Mouse (Mus musculus) inflammation-experienced regulatory T-cells, adult 6 months (primary cell): ENCODE measurements around the gene Gnmt. TPM values are rescaled to one million over a fixed set of nuclear protein-coding genes. Genes with fewer than 3 reads are reported as not detected.
"Not testable (repeated sequence)": the region's sequence is repeated elsewhere in the genome, so short reads cannot be mapped to it uniquely, and the experiment has no call there.

Experiments used
- ATAC-seq: one replicate; pipeline ENCODE4 v1.8.0; 2017
- polyA plus RNA-seq, 3 experiments: library from polyadenylated mRNA; unstranded; fragments of 100-300 nt; shearing (Covaris generic); gene quantifications; one replicate each; pipeline ENCODE4 v1.2.1; 2017

Gnmt gene
- 1 to 10 TPM in 1 of 3 experiments, under 1 TPM in 2; 0.40 to 2.3 (median 0.72) TPM for polyA plus RNA-seq

DNA sequence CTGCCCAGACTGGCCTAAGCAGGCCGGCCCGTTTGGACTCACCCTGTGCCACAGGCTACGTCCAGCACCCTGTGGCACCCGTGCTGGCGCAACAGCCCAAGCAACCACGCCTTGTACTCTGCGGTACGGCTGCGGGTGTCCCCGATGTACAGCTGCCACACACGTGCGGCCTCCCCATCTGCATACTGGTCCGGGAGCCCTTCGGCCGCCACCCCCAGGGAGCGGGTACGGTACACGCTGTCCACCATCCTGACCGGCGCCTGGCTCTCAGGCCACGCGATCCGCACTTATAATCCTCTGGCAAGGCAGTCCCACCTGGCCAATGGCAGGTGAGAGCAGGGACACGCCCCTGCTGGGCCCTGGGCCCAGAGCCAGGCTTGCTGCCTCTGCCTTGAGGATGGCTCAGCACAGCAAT lies at the start of gene Gnmt:
Gene Gnmt, minus strand, starts transcription at position 265 of the 415 bp plus-strand sequence.
- ATAC-seq = no peak

DNA sequence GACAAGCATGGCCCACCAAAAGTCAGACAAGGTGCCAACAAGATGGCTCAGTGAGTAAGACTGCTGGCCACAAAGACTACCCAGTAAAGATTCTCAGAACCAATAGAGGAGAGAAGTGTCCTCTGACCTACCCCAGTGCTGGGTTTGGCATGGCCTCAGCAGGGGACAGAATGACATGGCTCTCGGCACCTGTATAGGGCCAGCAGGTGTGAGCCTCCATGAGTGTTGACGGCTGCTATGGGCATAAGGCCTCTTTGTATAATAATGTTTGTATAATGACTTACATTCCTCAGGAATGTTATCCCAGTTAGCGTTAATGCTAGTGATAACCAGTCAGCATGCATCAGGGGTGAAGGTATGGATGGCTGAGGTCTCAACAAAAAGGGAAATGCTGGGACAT lies 47.1 kb upstream of the Gnmt start:
- no peak for ATAC-seq

DNA sequence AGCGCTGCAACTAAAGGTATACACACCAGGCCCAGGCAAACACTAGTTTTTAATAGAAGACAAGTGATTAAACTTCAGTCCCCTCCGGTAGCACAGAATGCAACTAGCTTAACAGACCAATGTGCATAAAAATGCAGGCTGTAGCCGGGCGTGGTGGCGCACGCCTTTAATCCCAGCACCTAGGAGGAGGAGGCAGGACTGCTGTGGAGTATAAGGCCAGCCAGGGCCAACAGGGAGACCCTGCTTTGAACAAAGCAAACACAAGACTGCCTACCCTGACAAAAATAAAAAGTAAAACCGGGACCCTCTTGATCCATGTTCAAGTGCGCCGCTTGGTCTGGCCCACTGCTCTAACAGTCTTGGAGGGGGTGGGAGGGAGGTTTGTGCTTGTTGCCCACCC lies 46.1 kb upstream of the Gnmt start:
- ATAC-seq = no peak

DNA sequence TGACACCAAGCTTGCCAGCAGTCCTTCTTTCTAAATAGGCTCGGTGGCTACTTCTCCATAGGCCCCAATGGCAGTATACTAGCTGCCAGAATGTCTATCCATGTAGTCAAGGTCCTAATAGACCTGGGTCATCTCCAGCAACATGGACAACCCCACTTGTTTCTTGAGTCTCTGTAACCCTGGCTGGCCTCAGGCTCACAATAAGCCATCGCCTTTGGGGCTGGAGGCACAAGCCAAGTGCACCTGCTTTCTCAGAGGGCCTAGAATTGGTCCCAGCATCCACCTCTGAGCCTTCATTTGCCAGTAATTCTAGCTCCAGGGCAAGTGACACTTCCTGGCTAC lies 45.1 kb upstream of the Gnmt start:
- no peak for ATAC-seq

DNA sequence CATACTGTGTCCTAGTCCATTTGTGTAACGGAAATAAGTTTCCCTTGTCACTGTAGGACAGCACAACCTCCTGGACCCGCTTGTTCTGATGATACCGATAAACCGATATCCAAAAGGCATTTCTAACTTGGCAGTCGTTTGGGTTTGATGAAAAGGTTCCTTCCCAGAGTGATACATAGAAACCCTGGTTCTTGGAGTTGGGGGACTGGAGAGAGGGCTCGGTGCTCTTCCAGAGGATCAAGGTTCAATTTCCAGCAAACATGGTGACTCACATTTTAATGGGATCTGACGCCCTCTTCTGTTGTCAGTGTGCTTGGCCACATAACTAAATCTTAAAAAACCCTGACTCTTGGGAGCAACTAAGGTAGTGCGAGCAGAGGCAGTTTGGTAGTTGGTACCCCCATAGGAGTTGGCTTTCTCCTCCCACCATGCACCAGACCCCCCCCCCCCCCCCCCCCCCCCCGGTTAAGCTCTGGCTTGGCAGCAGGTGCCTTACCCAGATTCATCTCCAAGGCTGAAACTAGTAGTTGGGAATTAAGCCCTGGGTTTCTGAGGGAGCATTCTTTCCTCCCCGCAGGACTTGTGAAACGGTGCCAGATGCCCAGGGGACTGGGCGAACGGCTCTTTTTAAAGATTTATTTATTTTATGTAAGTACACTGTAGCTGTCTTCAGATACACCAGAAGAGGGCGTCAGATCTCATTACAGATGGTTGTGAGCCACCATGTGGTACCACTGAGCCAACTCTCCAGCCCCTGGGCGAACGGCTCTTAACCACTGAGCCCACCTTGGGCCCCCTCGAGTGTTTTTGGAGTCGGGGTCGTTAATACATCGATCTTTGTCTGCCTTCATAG lies 44.5 kb upstream of the Gnmt start:
- no peak for ATAC-seq

DNA sequence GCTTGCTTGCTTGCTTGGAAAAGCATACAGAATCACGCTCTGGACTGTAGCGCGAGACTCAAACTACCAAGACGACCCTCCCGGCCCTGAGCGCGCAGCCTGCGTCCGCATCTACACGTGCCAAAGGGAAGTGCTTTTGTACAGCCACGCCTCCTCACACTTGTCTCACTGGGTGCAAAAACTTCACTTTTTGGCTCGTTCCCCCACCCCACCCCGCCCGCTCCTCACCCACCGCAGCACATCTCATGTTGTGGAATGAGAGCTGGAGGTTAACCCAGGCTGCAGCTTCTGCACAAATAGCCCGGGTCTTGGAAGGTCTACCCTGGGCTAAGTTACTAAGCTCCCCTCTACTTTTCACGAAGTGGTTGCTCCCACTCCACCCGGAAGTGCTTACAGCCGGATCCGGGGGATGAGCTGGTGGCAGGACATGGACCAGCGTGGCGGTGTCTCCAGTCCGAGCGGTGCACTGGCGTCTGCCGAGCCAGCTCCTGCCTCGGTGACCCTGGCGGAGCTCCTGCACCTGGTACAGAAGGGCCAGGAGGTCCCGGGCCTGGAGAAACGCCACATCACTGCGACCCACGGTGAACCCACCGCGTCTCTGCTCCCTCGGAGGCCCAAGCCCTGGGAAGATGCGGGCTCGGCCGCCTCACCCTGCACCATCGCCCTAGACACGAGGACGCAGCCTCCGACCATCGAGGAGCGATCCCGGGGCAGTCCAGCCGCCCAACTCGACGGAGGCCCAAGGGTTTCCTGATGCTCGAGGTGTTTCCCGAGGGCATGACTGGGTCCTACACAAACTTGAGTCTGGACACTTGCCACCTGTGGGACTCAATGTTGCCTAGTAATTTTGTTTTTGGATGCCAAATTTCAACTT lies 43.7 kb upstream of the Gnmt start, which contains the start of gene 2310039H08Rik:
Gene 2310039H08Rik, plus strand, starts transcription at position 232 of the 874 bp plus-strand sequence.
- peak; percentile 86 for ATAC-seq

DNA sequence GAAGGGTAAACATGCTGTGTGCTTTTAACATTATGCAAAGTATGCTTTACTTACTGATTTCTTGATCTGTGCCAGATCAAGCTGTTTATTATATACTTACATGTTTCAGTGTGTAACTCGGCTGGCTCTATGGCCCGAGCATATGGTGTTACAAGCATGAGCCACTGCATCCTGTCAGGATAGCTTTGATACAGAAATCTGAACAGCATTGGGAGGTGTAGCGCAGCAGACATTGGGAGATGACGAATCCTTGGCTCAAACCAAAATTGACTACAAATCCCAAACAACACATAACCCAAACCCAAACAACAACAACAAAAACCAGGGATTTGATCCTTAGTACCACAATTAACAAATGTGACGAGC lies 43.1 kb upstream of the Gnmt start:
- no peak for ATAC-seq

DNA sequence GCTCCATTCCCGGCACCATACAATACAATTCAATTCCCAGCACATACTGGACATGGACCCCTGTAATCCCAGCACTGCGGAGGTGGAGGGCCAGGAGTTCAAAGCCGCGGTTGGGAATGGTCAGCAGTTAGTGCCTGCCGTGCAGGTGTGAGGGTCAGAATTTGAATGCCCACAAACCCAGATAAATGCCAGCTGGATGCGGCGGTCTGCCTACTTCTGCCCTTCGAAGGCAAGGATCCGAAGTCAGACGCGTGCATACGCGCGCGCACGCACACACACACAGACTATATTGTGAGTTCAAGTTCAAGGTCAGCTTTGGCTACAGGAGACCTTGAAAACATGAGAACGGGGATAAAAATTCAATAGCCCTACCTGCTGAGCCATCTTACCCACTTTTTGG lies 42.6 kb upstream of the Gnmt start:
- ATAC-seq = no peak

DNA sequence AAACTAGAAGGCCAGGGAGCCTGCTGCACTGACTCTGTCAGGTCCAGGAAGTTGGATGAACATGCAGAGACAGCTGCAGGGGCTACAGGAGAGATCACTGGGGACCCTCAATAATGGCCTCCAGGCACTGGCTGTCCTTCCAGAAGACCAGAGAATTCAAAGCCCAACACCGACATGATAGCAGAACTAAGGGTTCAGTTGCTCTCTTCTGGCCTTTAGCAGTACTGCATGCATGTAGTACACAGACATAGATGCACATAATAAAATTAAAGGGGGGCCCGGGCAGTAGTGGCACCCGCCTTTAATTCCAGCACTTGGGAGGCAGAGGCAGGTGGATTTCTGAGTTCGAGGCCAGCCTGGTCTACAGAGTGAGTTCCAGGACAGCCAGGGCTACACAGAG lies 42.1 kb upstream of the Gnmt start:
- no peak for ATAC-seq

DNA sequence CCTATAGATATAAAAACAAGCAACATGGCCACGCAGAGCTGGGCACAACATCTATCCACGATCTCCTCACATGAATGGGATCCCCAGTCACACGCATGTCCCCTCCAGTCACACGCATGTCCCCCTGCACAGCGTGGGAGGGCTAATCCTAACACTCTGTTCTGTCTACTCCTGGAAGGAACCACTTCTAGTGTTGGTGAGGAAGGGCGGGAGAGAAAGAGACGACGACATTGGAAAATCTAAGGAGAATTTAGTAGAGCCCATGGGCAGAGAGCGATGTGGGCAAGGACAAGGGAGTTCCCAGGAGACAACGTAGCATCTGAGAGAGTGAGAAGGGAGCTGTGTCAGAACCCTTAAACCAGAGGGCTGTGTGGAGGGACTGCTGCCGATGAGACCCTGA lies 41.6 kb upstream of the Gnmt start:
- ATAC-seq = no peak

DNA sequence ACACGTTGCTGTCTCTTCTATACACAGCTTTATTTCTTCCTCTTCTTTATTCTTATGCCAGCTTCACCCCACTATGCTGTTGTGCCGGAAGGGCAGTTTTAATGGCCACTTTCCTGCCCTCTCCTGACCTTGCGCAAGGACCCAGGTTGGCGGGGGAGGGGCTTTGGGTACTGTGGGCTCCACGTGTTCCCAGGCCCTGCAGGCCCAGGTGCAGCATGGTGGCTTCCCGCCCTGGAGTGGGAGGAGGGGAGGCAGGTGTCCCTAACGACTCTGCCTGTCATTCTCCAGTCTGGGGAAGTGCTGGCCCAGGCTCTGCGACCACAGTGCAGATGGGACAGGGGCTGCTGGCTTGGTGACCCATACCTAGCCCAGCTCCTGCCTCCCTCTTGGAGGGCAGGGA lies 38.9 kb upstream of the Gnmt start:
- no peak for ATAC-seq

DNA sequence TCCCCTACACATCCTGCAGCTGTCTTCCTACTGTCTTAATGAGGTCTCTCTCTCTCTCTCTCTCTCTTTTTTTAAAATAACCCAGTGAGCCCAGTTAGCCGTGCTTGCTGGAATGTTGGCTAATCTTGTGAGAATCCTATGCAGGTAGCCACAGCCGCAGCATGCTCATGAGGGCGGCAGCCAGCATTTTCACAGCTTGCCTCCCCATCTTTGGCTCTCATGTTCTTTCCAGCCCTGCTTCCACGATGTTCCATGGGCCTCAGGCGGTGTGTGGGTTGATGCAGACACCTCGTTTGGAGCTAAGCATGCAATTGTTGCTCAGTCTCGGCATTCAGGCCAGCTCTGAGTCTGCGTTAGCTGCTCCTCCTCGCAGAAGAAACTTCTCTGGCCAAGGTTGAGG lies 35.9 kb upstream of the Gnmt start:
- ATAC-seq = not testable (repeated sequence)

DNA sequence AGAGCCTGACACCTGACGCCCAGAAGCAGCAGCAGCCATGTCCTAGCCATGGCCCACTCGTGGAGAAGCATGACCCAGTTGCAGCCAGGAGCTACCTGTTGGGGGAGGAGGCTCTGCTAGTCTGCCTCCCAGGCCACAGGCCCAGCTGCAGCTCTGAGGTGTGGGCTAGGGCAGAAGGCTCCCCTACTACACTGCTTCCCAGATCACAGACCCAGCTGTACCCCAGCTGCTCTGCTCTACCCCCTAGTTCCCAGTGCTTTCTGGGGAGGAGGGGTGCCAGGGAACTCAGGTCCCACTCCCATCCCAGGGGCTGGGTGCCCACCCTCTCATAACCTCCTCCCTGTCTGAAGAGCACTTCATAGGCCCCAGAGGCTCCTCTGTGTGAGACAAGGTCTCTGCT lies 34.6 kb upstream of the Gnmt start, which contains the start of gene Ptcra:
Gene Ptcra, minus strand, starts transcription at position 169 of the 400 bp plus-strand sequence.
- ATAC-seq = no peak

DNA sequence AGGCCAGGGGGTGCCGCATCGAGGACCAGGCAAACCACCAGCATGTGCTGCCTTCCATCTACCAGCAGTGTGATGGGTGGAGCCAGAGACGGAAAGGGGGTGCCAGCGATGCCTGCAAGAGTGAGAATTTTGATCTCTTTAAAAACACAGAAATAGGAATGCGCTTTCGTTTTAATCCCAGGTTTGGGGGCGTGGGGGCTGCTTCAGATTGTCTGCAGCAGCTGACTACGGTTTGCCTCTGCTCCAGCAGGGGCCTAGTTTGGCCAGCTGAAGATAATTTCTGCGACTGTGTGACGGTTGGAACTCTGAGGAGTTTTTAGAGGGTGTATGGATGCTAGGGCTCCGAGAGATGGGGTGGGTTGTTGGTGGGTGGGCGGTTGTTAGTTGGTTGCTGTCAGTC lies 29.8 kb upstream of the Gnmt start:
- no peak for ATAC-seq

DNA sequence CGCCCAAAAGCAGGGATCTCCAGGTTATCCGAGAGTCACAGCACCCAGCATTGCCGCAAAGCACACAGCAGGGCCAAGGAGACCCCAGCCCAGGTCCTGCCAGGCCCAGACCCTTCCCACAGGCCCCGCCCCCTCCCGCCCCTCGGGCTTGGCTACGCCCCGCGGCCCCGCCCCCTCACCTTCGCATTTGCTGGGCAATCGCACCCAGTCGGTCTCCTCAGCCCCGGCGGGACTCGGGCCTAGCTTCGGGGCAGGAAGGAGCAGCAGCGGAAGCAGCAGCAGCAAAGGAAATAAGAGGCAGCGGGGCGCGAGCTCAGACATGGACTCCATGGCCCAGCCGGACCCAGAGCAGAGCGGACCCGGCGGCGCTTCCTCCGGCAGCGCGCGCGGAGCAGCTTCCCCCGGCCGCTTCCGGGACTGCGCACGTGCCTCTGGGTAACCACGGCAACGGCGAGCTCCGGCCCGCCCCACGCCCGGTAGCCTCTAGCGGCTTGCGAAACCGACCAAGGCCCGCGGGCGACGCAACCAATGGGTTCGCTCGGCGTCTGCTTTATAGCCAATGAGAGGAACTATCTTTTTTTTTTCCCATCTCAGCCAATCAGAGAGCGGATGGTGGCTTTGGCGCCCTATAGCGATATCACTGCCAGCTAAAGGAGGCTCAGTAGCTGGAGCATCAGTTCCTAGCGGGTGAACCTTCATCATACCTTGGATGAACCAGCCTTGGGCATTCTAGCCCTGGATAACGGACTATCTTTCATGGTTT lies 23.0 kb upstream of the Gnmt start, which contains the start of gene Cnpy3:
Gene Cnpy3, minus strand, starts transcription at position 421 of the 763 bp plus-strand sequence.
- ATAC-seq = peak; percentile 97

DNA sequence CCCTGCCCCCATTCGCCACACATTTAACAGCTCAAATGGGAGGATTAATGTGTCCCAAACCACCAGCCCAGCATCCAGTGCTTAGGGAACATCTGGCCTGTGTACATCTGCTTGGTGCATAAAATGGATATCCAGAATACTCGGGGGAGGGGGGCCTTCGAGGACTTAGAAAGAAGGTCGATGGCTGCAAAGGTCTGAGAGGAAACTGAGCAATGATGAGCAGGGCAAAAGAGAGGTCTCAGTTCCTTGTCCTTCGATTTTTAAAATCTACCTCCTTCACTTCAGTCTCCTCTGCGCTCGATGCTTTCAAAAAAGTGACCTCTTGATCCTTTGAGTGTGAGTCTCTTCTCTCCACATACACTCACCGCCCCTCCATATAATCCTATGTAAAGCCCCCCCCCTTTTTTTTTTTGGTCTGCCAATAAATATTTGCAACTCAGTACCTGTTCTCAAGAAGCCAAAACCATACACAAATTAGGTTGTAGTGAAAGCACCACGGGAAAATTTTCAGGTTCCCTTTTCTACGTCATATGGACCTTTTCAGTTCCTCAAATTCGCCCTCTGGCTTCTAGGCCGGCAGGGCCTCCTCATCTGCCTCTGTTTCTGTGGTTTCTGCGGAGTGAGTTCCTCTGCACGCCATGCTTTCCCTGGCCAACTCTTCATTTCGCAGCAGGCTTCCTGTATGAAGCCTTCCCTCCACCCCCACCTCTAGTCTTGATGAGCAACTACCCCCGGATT lies 22.3 kb upstream of the Gnmt start:
- ATAC-seq = peak; percentile 32

DNA sequence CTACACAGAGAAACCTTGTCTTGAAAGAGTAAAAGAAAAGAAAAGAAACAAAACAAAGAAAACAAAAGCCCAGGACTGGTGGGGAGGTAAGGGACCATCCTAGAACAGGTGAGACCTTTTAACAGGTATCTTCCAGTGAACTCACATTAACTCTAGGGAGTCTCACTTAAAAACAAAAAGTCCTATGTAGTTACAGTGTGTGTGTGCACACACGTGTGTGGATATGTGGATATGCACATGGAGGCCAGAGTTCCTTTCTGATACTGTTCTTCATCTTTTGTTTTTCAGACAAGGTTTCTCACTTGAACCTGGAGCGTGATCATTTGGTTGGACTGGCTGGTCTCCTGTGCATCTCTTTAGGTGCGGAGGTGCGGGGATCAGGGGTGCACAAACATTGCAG lies 21.6 kb upstream of the Gnmt start:
- no peak for ATAC-seq

DNA sequence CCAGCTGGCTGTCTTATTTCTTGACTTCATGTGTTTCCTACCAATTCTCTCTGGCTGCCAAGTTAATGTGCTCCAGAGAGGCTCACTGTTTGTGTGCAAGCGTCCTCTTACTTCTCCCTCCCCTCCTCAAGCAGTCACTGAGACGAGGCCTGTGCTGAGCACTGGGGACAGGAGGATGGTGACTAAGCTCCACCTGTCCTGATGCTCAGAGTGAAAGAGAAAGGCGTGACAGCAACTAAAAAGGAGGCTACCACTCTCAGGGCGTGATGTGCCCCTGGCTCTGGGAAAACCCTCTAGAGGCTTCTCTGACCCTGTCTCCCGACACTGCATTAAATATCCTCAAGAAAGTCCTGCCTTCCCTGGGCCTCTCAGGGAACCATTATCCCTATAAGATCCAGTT lies 20.3 kb upstream of the Gnmt start:
- ATAC-seq = no peak

DNA sequence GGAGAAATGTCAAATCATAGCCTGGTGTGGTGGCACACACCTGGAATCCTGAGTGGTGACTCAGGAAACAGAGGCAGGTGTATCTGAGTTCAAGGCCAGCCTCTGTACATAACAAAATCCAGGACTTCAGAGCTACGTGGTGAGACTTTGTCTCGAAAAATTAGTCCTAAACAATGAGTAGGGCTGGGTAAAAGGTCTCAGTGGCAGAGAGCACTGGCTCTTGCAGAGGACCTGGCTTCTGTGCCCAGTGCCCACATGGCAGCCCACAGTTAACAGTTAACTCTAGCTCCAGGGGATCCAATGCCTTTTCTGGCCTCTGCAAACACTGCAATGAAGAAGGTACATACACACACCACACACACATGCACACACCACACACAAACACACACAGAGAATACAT lies 18.8 kb upstream of the Gnmt start:
- ATAC-seq = no peak

DNA sequence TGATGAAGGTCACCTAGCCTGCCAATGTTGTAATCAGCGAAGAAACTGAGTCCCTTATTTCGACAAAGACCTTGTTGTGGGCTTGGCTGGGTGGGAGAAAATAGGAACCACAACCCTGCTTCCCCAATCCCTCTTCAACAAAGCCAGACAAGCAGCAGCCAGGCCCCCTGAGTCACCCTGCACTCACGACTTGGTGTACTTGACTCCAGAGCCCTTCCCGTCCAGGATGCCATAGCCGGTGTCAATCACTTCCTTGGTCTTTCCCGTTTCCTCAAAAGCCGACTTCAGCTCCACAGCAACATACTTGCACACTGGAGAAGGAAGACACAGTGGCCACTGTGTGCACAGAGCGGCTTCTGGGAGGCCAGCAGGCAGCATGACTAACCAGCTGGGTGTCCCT lies 18.3 kb upstream of the Gnmt start:
- ATAC-seq = no peak

DNA sequence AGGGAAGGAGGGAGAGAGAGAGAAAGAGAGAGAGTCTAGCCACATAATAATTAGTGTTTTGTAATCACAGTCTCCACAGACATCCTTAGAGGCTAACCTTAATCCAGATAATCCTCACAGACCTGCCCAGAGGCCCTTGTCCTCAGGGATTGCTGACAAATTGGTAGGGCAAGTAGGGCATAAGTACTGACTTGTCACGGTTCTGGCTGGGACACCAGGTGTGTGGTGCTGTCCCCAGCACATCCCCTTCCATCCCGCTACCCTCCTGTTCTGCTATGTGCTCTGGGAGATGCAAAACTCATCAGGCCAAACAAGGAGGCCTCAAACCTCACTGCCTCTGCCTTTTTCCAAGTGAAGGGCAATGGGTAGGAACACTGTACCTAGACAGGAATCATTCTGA lies 16.5 kb upstream of the Gnmt start:
- ATAC-seq = no peak

DNA sequence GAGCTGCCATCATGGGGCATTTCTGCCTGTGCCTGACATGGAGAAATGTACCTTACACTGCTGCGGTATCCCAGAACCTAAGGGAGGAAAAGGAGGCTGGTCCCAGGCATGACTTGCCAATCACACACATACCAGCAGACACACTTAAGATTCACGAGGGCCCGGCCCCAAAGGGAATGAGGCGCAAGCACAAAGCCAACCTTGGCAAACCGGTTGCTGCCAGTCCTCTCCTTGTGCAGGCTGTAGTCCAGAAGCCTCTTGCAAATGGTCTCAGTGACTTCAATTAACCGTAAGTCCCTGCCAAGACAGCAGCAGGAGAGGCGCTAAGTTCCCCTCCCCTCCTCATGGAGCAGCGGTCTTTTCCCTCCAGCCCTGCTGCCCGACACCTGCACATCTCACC lies 14.0 kb upstream of the Gnmt start:
- ATAC-seq = no peak
